Mouse (Mus musculus): ENCODE data around the gene Syce1.

- TF ChIP-seq TAL1 (IDR thresholded peaks at IDR 0.05; ENCODE audit: low read length) (no peak), ZC3H11A (IDR thresholded peaks at IDR 0.05; ENCODE audit: low read depth, low read length) (peak; percentile 44), MYC (IDR thresholded peaks at IDR 0.05; ENCODE audit: low read depth, low read length) (no peak), SMC3 (IDR thresholded peaks at IDR 0.05; ENCODE audit: low read depth, low read length) (peak; percentile 73), ZNF384 (IDR thresholded peaks at IDR 0.05; ENCODE audit: low read depth, low read length) (no peak)
These were observed 18.1 kb upstream of the Syce1 start for GRCm38 (mm10) chr7:140805704-140806103.

Data from MEL (cell line).